Mouse (Mus musculus) gastrocnemius, adult 2 months (tissue): ENCODE data around the gene Exoc8. TPM values are rescaled to one million over a fixed set of nuclear protein-coding genes. Genes with fewer than 3 reads are reported as not detected.

Experiments used
- DNase-seq: peaks from one replicate; pipeline ENCODE4 v3.0.0; 2022
- H3K27ac ChIP-seq: fragments of 200-600 bp; 2 replicates; pipeline ENCODE4 v1.8.1; 2022; ENCODE audit warnings: mild to moderate bottlenecking
- H3K4me3 ChIP-seq: fragments of 200-600 bp; 2 replicates; pipeline ENCODE4 v1.8.1; 2022; ENCODE audit warnings: mild to moderate bottlenecking, moderate library complexity
- CTCF ChIP-seq: fragments of 200-600 bp; IDR thresholded peaks from 2 replicates; pipeline ENCODE4 v1.8.1; 2022; ENCODE audit warnings: antibody characterized with exemption, mild to moderate bottlenecking, moderate library complexity
- intact Hi-C: fragments of 180-260 bp; cut with DNase I; formaldehyde crosslinking; loops from one replicate; pipeline ENCODE4 v1.15.1; 2025
- total RNA-seq, 2 experiments: library from RNA; stranded (reverse); gene quantifications; 2 replicates each; pipeline ENCODE4 v1.2.3; 2021

The Exoc8 gene
- total RNA-seq, 2 experiments from 2014 or later, result 7.6 to 7.8 TPM

GRCm38 (mm10) chr8:124863729-124864128 lies 33.8 kb downstream of the Exoc8 start:
- intact Hi-C loops, result loop anchor here (2.0 kb wide), 1 partner anchor 149 kb away; the partner anchor contains the start of gene Tsnax
- DNase-seq, result no peak
- H3K4me3 ChIP-seq, result peak overlapping the region; percentile 77
- peak overlapping the region; percentile 90 for H3K27ac ChIP-seq
- TF ChIP-seq CTCF, result no peak

- peak overlapping the region; percentile 90 for H3K27ac ChIP-seq
- peak overlapping the region; percentile 77 for H3K4me3 ChIP-seq
- no peak for DNase-seq
- intact Hi-C loops, result loop anchor here (2.0 kb wide), 1 partner anchor 150 kb away; the partner anchor contains the start of gene Tsnax
- 0 out of 2 replicates have a peak, but pooled peaks have one; percentile 16 for TF ChIP-seq CTCF
Measured at GRCm38 (mm10) chr8:124863163-124863677, 34.3 kb downstream of the Exoc8 start.

GRCm38 (mm10) chr8:124862321-124863162 lies 35.0 kb downstream of the Exoc8 start, which contains the start of the genes Gnpat and 2810004N23Rik:
Gnpat (plus strand) TSS chr8:124863033.
2810004N23Rik (minus strand) TSS chr8:124863120.
- intact Hi-C loops, result loop anchor here (2.0 kb wide), 1 partner anchor 150 kb away; the partner anchor contains the start of gene Tsnax
- DNase-seq, result peak; percentile 96
- no peak; the same call in 1 of the 2 replicates for TF ChIP-seq CTCF
- Histone ChIP-seq H3K4me3 (peak within 1 kb of the TSS; percentile 77), H3K27ac (peak within 1 kb of the TSS; percentile 90)

GRCm38 (mm10) chr8:124860188-124860587 lies 37.3 kb downstream of the Exoc8 start:
- Histone ChIP-seq H3K4me3 (peak overlapping the region; percentile 33), H3K27ac (peak overlapping the region; percentile 90)
- TF ChIP-seq CTCF, result no peak
- intact Hi-C loops, result no loop called here
- peak; percentile 45 for DNase-seq

GRCm38 (mm10) chr8:124859466-124859865 lies 38.0 kb downstream of the Exoc8 start:
- TF ChIP-seq CTCF, result peak; percentile 65
- peak; percentile 56 for DNase-seq
- Histone ChIP-seq H3K4me3 (peak overlapping the region; percentile 37), H3K27ac (peak overlapping the region; percentile 90)
- intact Hi-C loops, result no loop called here

- H3K4me3 ChIP-seq, result no peak overlapping the region
- TF ChIP-seq CTCF, result no peak
- no peak overlapping the region for H3K27ac ChIP-seq
- no peak for DNase-seq
- intact Hi-C loops, result no loop called here
Measured at GRCm38 (mm10) chr8:124853511-124853910, 44.0 kb downstream of the Exoc8 start.

GRCm38 (mm10) chr8:124845573-124845972 lies 51.9 kb downstream of the Exoc8 start:
- peak overlapping the region; percentile 77 for H3K27ac ChIP-seq
- DNase-seq, result no peak
- intact Hi-C loops, result no loop called here
- peak overlapping the region; percentile 19 for H3K4me3 ChIP-seq
- TF ChIP-seq CTCF, result no peak

GRCm38 (mm10) chr8:124845131-124845530 lies 52.4 kb downstream of the Exoc8 start:
- DNase-seq, result no peak
- intact Hi-C loops, result no loop called here
- Histone ChIP-seq H3K27ac (peak overlapping the region; percentile 77), H3K4me3 (peak overlapping the region; percentile 19)
- TF ChIP-seq CTCF, result no peak

Other genes with a start within 250 kb of the Exoc8 start
- 10 to 100 TPM; 10.4 to 17.3 TPM for gene 2310022B05Rik, start 234.3 kb downstream of the Exoc8 start, total RNA-seq
- 10 to 100 TPM; 19.3 to 20.8 TPM for gene Ttc13, start 175.7 kb downstream of the Exoc8 start, total RNA-seq
- 1 to 10 TPM; 2.9 to 3.5 TPM for gene Arv1, start 175.6 kb downstream of the Exoc8 start, total RNA-seq
- 1 to 10 TPM in 1 of 2 experiments, under 1 TPM in 1; 0.54 to 1.2 TPM for gene Fam89a, start 145.9 kb downstream of the Exoc8 start, total RNA-seq
- under 1 TPM; 0.06 to 0.10 TPM for gene Trim67, start 104.6 kb downstream of the Exoc8 start, total RNA-seq
- gene Gnpat, start 34.7 kb downstream of the Exoc8 start, total RNA-seq, result 100 to 1,000 TPM; 157 to 173 TPM
- gene 2810004N23Rik, start 34.6 kb downstream of the Exoc8 start, total RNA-seq, result 10 to 100 TPM; 29.7 to 34.0 TPM
- gene Sprtn, start 181 bp upstream of the Exoc8 start, total RNA-seq, result 1 to 10 TPM; 6.7 to 7.5 TPM
- gene Egln1, start 51.6 kb upstream of the Exoc8 start, total RNA-seq, result 100 to 1,000 TPM; 159 to 192 TPM
- gene Tsnax, start 115.3 kb upstream of the Exoc8 start, total RNA-seq, result 10 to 100 TPM; 74.2 to 82.9 TPM
- gene Disc1, start 156.5 kb upstream of the Exoc8 start, total RNA-seq, result 1 to 10 TPM in 1 of 2 experiments, under 1 TPM in 1; 0.84 to 1.3 TPM